Mouse (Mus musculus): Measurements from ENCODE around the gene Dcst1.
A peak's percentile ranks its signal among the peaks of the same experiment; 100 is the strongest.

The Dcst1 gene

DNA sequence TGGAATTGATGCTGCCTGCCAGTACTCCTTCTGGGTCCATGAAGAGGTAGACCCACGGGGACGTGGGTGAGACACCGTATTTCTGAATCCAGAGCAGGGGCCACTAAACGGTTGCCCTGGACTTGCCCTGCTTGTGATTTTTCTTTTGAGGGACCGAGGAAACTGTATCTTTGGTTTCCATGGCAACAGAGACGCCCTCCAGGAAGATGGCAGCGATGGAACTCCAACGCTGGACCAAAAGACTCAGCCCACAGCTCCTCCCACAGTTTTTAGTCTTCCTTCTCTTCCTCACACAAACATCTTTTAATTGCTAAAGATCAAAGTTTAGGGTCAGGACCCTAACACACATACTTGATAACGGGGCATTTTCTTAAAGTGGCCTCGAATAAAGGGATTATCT, 33.0 kb downstream of the Dcst1 start:
- DNase-seq (ENCODE audit: low read depth, low spot score) = no peak

DNA sequence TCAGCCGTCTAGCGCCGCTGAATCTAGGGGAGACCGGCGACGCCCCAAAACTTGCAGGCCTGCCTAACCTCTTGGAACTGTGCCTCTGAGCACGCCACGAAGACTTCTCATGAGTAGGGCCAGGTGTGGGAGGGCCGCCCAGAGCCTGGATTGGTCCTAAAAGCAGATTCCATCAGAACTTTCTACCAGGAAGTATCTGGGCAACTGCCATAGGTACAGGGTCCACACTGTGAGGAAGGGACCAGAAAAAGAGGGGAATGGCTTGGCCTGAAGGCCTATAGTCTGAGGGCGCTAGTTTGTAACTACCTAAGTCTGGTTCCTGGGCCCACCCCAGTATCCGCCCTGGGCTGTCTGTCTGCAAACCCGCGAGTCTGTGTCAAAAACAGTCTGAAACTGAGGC, 33.5 kb downstream of the Dcst1 start:
- no peak for DNase-seq (ENCODE audit: low read depth, low spot score)

DNA sequence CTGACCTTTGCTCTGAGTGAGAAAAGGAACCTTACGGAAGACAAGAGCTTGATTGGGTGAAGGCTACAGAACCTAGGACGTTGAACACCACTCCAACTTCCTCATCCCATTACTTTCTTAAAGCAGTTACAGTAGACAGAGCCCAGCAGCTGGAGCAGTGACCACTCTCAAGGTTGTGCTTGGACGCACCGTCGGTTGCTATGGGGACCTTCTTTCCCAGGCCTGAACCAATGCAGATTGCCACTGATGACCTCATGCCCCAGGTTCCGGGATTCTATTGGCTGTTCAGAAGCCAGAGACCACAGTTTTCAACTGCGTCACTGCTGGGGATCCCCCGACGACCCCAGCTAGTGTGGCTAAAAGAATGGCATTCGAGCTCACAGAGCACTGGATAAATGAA, 34.1 kb downstream of the Dcst1 start:
- DNase-seq (ENCODE audit: low read depth, low spot score) = no peak

DNA sequence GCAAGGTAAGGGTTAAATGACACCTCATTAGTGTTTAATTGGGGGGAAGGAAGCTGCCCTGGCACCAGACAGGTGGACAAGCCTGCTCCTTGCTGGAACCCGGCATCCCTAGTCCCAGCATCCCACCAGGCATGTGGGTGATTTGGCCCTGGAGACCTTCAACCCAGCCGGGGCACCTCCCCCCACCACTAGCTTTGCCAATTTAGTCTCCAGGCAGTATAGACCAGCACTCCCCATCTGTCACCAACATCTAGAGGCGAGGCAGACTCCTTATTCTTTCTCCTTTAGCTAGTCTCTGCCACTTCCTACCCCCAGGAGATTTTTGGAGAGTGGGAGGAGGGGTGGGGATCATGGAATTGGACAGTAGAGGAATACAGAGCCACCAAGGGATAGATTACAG, 34.7 kb downstream of the Dcst1 start:
- DNase-seq (ENCODE audit: low read depth, low spot score) = no peak

DNA sequence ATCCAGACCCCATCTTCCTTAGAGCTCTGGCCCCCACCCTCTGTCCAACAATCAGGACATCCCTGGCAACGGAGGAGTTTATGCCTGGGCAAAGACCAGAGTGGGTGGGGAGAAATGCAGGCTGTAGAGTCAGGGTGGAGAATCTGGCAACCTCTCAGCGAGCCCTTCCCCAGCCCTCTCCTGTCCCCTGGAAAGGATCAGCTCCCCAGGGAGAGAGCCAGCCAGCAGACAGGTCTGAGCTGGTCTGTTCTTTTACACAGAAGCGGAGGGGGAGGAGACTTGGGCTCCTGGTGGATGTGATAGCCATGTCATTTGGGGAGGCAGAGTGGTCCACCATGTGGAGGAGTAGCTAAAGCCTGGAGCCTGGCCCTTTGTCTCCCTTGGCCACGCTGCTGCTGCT, 36.4 kb downstream of the Dcst1 start:
- no peak for DNase-seq (ENCODE audit: low read depth, low spot score)

DNA sequence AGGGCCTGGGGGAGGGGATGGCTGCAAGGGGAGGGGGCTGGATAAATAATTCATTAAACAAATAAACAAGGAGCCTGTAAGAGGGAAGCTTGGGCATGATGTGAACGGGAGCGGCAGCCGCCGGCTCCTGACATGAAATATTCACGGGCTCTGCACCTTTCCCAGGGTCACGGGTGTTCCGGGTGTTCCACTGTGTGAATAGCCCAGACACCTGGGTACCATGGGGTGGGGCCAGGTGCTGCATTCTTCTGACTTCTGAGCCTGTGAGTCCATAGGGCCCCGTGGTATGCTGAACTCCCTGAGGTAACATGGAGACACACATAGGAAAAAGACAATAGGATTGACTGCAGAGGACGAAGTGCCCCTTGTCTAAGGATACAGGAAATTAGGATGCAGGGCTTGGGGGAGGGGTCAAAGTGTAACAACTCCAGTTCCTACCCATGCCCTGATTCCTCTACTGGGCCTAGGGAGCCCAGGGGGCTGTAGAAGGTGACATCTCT, 37.6 kb downstream of the Dcst1 start:
- DNase-seq (ENCODE audit: low read depth, low spot score) = no peak

DNA sequence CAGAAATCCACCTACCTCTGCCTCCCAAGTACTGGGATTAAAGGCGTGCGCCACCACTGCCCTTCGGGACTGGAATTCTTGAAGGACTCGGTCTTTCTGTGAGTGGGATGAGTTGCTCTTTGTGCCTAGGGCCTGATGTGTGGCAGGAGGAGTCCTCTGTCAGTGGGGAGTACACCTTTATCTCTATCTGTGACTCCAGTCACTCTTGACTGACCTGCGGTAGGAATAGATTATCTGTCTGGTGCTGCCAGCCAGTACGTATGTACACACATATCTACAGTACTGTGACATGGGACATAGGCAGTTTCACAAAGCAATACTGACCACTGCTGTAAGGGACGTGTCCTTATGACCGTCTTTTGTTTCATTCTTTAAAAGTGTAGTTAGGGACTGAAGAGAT, 39.2 kb downstream of the Dcst1 start:
- DNase-seq (ENCODE audit: low read depth, low spot score) = no peak

DNA sequence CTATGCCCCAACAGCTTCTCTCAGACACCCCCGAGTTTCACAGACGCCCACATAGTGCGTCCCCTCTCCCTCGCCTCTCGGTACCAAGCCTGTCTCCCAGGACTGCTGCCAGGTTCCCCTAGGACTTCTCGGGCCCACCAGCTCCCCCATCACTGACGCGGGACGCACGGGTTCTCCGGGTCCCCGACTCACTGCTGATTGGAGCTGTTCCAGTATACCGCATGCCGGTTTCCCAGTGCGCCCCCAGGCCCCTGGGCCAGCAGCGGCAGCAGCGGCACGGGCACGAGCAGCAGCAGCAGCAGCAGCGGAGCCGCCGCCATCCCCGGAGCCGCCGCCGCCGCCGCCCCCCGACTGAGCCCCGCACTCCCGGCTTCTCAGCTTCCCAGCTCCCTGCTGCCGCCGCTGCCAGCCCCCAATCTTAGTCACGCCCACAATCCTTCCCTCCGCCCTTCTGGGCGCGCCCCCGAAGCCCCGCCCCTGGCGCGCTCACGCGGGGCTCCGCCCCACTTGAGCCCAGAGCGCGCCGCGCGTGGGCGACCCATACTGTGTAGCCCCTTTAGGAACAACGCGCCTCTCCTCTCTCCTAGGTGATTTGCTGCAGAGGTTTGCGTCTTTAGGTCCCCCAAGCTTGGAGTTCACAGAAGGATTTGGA, 42.4 kb downstream of the Dcst1 start, which contains the start of gene Efna3:
TSS of gene Efna3 (minus strand) at position 452 of the 652 bp plus-strand sequence.
- DNase-seq (ENCODE audit: low read depth, low spot score) = peak; percentile 32

DNA sequence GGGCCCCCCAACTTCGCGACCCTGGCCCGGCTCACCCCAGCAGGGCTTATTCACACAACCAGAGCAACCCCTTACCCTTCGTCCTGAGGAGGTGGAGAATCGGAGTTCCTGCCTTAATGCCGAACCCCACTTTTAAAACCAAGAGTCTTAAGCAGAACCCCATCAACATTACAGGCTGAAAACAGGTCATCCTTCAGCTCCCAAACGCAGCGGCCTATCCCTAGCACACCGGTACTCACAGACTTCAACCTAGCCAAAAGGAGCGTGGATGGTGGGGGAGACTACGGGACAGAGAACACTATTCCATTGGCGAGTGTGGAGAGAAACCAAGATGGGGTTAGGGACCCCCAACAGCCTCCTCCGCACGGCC, 42.9 kb downstream of the Dcst1 start:
- no peak for DNase-seq (ENCODE audit: low read depth, low spot score)

DNA sequence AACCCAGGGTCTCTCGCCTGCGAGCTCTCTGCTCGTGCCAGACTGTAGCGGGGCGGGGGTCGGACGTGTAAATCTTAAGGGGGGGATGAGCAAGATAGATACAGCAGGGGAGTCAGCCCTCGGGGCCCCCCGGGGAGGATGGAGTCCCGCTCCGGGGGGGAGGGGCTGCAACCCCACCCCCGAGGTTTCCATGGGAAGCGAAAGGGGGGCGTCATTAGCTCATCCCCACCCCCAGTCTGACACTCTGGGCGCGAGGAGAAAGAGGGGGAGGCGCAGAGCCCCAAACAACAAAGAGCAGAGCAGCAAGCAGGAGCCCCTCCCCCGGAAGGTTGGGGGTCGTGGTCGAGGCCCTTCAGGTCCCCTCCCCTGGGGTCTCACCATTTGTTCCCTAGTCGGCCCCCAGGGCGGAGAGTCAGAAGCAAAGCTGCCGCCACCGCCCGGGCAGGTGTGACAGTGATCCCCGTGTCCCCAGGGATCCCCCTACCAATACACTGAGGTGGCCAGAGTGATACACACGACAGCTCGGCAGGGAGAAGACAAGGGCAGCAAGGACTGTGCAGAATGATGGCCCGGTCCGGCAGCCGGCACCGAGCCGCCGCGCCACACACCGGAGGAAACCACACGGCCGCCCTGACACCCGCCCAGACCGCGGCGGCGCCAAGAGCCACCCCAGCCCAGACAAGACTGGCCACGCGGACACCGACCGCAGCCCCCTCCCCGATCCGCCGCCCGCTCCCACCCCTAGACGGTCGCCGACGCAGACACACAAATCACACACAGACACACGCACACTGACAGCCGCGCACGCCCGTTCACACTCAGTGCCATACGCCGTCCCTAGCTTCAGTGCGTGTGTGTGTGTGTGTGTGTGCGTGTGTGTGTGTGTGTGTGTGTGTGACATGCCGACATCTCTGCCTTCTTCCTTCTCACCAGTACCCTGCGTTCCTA, 43.6 kb downstream of the Dcst1 start:
- DNase-seq (ENCODE audit: low read depth, low spot score) = no peak

DNA sequence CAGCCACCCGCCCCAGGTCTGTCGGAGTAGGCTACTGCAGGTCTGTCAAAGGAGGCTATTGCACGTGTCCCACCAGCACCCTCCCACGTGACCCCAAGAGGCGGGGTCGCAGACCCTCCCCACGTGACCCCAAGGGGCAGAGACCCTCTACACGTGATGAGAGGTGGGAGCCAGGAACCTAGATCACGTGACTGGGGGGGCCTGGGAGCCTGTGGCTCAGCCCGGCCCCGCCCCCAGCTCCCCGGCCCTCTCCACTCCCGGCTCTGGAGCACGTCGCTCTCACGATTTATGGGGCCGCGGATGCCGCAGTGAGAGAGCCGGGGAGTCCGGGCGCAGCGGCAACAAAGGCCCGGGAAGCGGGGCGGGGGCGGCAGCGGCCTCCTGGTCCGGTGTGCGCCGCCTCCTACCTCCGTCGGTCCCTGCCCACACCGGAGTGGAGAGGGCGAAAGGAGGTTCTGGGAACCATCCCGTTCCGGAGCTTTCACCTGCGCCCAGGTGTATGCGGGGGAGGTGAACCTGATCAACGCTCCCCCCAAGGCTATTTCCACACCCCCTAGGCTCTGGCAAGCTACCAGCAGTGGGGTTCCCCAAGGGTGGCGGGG, 44.4 kb downstream of the Dcst1 start:
- DNase-seq (ENCODE audit: low read depth, low spot score) = no peak

DNA sequence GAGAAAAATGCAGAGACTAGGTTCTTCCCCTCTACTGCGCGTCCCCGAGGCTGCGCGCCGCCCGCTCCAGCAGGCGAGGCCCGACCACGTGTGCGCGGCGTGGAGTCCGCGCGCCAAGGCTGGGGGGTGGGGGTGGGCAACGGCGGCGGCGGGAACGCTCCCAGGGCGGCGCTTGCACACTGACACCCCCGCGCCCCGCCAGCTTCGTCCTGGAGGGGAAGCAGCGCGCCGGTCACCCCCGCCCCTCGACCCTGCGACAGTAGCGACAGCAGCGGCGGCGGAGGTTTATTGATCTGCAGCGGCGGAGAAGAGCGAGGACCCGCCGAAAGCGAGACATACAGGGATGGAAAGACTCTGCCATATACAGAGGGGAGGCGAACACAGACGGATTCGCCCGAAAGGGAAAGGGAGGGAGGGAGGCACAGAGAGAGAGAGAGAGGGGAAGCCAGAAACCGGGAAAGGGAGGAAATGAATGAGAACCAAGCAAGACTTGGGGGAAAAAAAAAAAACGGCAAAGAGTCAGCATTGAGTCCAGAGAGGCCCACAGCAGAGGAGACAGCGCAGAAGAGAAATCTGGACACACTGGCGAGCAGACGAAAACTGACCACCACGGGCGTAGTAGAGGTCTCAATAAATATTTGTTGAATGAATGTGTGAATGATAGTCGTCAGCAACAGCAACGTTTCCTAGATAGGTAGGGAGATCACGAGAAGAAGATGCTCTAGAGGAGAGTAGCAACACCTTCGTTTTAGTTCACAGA, 45.3 kb downstream of the Dcst1 start:
- DNase-seq (ENCODE audit: low read depth, low spot score) = no peak

DNA sequence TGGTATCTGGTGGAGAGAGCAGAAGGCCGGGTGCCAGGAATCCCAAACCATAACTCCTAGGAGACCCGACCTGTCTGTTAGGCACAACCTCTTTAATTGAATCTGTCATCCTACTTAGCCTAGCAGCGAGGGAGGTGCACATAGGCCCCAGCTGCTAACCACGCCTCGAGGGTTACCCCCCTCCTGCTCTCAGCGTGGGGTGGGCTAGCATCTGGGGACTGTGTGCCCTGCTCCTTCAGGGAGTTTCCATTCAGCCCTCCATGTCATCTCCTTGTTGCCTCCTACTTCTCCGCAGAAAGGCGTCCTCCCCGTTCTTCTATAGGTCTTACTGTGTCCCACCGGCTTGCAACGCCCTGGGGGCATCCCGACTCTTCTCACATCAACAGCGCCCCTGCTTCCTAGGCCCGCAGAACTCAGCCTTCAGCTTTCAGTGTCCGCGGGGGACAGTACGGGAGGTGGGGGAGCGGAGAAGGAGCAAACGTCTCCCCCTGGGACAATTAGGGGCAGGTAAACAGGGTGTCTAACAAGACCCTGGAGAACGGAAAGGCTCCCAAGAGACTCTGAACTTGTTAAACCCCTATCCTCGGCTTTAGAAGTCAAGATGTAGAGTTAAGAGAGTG, 46.0 kb downstream of the Dcst1 start:
- DNase-seq (ENCODE audit: low read depth, low spot score) = no peak

DNA sequence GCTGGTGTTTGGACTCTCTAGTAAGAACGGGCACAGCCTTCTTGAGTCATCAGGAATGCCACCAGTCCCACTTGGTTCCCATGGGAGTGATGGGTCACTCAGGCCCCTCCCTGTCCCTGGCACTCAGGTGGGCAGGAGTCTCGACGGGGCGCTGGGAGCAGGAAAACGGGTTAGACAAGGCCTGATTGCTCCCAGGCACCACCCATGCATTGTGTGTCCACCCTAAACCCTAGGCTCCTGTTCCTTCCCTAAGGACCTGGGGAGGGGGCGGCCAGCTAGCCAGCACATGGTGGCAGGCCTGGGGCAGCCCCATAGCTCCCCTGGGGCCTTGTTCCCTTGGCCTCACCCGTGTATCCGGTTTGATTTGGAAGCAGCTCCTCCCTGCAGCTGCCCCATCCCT, 46.7 kb downstream of the Dcst1 start:
- DNase-seq (ENCODE audit: low read depth, low spot score) = no peak

DNA sequence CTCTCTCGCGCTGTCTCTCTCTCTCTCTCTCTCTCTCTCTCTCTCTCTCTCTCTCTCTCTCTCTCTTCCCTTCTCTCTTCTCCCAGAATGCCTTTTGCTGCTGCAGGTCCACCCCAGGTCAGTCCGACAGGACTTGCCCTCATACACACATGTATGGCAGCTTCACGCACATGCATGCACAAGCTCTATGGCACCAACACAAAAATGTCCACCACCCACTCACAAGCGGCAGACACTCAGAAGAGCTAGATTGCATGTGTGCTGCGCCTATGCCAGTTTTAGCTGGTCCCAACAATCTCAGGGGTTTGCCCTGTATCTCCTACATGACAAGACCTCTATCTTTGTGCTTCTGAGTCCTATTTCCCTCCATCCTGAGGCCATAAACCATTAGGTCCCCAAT, 47.8 kb downstream of the Dcst1 start:
- DNase-seq (ENCODE audit: low read depth, low spot score) = no peak

DNA sequence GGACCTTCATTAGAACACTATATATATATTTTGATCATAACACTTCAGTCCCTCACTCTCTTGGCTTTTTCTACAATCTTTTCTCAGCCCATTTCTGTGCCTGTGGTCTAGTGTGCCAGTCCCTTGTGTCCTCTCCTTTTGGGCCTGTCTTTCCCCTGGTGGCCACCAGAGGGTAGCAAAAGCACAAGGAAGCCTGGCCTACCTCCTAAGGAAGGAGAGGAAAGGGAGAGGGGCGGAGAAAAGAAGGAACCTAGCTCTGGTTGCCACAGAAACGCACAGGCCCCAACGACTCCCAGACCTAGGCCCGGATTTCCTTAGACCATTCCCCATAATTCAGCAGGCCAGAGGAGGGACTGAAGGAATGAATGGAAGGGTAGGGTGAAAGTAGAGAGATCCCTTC, 48.2 kb downstream of the Dcst1 start:
- peak; percentile 61 for DNase-seq (ENCODE audit: low read depth, low spot score)

DNA sequence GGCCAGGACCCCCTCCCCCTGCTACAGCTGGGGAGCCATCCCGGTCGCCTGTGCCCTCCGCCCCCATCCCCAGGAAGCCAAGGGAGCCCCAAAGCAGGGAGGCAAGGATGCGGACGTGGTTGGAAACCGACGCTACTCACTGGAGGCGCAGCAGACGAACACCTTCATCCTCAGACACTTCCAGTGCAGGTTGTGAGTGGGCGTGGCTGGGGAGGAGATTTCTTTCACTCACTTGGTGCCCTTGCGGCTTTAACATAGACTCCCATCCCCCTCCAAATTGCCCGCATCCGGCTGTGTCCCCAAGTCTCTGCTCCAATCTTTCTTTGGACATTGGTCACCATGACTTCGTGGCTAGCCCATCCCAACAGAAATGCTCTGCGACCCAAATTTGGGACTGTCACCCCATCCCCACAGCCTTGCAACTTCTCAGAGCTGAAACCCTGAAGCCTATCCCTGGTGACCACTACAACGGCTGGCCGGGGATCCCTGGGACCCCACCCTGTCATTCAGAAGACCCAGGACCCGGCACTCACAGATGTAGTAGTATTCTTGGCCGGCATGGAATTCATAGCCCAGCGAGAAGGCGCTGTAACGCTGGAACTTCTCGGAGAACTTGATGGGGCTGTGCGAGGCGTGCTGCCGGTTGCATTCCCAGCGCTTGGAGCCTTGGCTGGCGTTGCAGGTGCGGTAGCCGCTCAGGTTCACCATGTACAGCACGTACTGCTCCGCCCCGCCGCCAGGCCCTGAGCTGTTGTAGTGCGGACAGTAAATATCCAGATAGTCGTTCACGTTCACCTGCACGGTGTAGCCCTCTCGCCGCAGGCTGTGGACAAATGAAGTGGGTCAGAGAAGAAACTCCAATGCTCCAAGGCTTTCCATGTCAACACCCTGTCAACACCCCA, 48.9 kb downstream of the Dcst1 start:
- DNase-seq (ENCODE audit: low read depth, low spot score) = no peak

DNA sequence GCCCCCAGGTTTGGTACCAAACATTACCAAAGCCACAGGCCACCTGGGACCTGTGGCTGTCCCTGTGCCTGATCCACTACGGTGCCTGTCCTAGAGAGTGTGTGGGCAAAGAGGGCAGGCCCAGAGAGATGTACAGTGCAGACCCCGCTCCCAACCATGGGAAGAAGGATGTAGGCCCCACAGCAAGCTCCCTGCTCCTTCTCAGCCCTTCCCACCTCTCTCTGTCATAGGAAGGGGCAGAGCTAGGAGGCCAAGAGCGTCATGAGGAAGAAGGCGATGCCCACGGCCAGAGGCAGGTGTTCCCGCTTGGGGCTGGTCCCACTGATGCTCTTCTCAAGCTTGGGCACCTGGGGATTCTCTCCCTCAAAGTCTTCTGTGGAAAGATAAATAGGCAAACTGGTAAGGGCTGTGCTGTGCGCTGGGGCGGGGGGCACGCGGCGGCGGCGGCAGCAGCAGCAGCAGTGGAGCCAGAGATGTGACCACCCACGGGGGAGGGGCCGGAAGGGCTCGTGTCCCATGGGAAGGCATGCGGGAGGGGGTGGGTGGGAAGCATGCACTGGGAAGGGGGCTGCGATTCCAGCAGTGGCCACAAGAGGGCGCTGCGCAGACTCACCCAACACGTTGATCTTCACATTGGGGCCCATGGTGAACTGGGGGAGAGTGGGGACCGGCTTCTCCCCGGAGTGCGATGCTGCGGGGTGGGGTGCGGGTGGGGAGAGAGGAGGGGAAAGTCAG, 49.7 kb downstream of the Dcst1 start:
- DNase-seq (ENCODE audit: low read depth, low spot score) = peak; percentile 44

DNA sequence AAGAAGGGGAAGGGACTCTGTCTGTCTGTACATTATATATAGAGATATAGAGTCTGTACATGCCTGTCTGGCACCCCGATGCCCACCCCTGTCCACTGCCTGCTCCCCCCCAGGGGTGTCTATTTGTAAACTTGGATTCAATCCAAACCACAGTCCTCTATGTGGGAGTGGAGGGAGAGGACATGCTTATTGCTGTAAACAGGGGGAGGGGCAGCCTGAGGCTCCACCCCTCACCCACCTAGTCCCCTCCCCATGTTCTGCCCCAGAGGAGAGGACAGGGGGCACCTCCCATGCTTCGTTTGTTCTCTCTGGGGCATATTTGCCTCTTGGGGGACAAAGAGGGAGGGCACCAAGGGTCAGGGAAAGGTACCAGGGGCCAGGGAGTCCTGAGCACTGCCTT, 50.3 kb downstream of the Dcst1 start:
- DNase-seq (ENCODE audit: low read depth, low spot score) = no peak

DNA sequence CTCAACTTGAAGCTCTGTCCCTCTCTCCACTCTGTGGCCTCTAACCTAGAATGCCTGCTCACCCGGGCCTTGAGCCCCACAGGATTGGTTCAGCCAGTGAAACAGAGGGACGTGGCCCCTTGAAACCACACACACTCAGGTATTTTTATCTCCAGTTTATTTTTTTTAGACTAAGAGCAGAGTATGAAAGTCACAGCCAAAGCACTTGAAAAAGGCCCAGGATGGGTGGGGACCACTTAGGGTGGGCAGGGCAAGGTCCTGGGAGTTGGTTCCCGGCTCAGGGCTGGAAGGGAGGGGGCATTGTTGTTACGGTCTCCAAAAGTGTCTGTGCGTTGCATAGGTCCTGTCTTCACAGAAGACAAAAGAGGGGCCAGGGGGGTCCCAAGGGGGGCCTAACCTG, 50.7 kb downstream of the Dcst1 start:
- DNase-seq (ENCODE audit: low read depth, low spot score) = no peak
